Mouse (Mus musculus) adrenal gland, postnatal 14 days (tissue): ENCODE measurements around the gene Strn4. TPM values are rescaled to one million over a fixed set of nuclear protein-coding genes. Genes with fewer than 3 reads are reported as not detected.

ENCODE experiments used
- DNase-seq: peaks from one replicate; pipeline ENCODE4 v3.0.0; 2021; ENCODE audit warnings: mixed read lengths
- total RNA-seq: library from RNA; stranded (reverse); gene quantifications from 2 replicates; pipeline ENCODE4 v1.2.3, GENCODE M21; 2021

Strn4 gene
- total RNA-seq, 1 experiment from 2014 or later = 71.1 TPM

- DNase-seq = no peak
Observed at GRCm38 (mm10) chr7:16841561-16842560, 26.2 kb downstream of the Strn4 start.

GRCm38 (mm10) chr7:16842645-16843063 is 27.0 kb downstream of the Strn4 start, which contains the start of gene Prkd2:
Prkd2 (plus strand) TSS chr7:16842902.
- DNase-seq = peak; percentile 94

DNA sequence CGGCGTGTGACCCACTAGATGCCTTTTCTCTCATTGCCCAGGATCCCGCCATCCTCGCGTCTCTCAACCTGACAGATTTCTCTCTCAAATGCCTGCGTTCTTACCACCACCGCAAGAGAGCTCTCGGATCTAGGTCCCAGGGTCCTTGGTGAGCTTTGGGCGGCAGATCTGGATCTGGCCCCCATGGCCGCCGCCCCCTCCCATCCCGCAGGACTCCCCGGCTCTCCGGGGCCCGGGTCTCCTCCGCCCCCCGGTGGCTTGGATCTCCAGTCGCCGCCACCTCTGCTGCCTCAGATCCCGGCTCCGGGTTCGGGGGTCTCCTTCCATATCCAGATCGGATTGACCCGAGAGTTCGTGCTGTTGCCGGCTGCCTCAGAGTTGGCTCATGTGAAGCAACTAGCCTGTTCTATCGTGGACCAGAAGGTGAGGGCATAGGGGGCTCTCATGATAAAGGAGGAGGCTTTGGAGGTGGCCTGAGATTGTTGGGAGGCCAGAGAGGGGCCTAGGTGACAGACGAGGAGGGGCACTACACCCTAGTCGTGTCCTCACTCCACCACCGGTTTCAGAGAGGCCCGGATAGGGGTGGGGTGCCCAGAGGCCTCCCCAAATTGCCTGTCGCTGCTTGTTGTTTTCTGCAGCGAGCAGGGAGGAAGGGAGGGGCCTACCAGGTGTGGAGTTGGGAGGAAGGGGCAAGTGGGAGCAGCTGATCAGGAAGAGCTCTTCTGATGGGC is 27.9 kb downstream of the Strn4 start:
- DNase-seq = no peak

DNA sequence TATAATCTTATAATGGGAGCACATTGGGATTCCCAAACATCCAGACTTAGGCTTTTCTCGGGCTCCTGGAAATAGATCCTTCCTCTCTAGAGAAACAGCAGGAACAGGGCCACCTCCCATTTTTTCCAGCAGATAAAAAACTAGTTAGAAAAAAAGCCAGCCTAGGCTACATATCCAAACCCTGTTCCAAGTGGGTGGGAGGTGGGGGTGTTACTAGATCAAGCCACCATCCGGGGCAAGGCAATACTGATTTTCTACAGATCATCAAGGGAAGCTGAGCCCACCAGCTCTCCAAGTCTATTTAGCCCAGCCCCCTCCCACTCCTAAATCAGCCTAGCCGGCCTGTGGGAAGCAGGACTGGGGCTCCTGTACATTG is 29.0 kb downstream of the Strn4 start:
- no peak for DNase-seq

- DNase-seq = peak; percentile 54
Observed at GRCm38 (mm10) chr7:16845072-16845819, 29.6 kb downstream of the Strn4 start.

- DNase-seq = no peak
Observed at GRCm38 (mm10) chr7:16845820-16846167, 30.1 kb downstream of the Strn4 start.

DNA sequence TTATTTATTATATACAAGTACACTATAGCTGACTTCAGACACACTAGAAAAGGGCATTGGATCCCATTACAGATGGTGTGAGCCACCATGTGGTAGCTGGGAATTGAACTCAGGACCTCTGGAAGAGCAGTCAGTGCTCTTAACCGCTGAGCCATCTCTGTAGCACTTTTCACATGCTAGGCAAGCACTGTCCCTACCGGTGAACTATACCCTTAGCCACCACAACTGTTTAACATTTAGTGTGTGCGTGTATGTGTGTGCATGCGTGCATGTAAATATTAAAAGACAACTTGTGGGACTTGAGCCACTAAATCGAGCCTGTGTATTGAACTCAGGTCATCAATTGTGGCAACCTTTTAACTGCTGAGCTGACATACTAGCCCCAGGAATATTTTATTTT is 31.1 kb downstream of the Strn4 start:
- DNase-seq = no peak

DNA sequence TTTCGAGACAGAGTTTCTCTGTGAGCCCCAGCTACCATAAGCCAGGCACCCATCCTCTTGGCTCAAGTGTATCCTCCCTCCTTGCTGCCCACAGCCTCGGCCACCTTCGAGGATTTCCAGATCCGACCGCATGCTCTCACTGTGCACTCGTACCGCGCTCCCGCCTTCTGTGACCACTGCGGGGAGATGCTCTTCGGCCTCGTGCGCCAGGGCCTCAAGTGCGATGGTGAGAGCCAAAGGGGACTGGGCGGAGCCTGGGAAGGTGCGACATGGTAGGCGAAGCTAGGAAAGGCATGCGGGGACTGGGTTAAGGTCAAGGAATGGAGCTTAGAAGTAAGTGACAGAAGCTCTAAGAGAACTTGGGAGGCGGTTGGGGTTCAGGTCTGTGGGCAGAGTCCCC is 31.8 kb downstream of the Strn4 start:
- DNase-seq = no peak

- DNase-seq = peak; percentile 73
Observed at GRCm38 (mm10) chr7:16848579-16848978, 32.9 kb downstream of the Strn4 start.

DNA sequence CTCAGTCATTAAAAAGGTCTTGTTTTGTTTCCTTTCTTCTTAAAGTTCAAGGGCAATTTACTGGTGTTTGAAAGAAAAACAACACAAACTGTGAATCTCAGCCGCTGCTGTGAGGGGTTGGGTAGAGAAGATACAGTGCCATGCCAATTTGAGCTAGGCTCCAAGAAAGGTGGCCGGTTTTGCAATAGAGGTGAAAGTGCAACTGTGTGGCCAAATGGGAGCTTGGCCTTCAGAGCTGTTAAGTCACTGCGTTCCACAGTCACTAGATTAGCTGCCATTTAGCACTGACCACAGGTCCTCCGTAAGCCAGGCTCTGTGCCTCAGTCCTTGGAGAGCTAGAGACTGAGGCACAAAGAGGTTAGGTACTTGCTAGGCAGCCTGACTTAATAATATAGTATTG is 35.9 kb downstream of the Strn4 start:
- DNase-seq = no peak

DNA sequence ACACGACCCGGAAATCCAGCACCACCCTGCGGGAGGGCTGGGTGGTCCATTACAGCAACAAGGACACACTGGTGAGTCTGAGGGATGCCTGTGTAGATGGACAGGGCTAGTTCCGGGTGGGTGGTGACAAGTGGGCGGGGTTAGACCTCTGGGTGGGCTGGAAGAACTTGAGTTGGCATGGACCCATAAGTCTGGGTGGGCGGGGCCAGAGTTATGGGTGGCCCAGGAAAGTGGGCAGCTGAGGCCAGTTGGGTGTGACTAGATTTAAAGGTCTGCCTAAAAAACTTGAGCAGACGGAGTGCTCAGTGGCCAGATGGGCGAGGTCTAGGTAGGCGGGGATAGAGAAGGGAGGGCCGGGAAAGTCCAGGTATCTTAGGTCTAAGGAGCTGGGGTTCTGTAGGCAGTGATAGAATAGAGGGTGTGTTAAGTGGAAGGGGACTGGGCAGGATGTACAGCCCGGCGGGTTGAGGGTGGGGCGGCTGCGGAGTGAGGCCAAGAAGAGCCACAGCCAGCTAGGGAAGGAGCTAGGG is 37.7 kb downstream of the Strn4 start:
- no peak for DNase-seq

- DNase-seq = peak; percentile 66
Observed at GRCm38 (mm10) chr7:16858336-16858735, 42.6 kb downstream of the Strn4 start.

DNA sequence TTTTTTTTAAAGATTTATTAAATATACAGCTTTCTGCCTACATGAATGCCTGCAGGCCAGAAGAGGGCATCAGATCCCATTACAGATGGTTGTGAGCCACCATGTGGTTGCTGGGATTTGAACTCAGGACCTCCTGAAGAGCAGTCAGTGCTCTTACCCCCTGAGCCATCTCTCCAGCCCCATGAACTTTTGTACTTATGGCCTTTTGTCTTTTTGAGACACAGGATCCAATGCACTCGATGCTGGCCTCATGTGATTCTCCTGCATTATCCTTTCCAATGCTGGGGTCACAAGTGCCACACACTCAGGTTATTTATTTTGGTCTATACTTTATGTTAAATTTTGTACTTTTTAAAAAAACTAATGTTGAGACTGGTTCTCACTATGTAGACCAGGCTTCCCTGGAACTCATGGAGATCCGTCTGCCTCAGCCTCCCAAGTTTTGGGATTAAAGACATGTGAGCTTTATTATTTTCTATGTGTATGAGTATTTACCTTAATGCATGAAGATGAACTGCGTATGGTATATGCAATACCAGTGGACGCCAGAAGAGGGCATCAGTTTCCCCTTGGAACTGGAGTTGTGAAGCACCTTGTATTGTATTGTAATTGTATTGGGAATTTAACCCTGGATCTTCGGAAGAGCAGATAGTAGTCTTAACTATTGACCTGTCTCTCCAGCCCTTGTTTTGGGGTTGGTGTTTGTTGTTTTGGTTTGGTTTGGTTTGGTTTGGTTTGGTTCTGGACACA is 44.4 kb downstream of the Strn4 start:
- DNase-seq = peak; percentile 57

- DNase-seq = no peak
Observed at GRCm38 (mm10) chr7:16867488-16867887, 51.8 kb downstream of the Strn4 start.

- DNase-seq = peak; percentile 80
Observed at GRCm38 (mm10) chr7:16869497-16869896, 53.8 kb downstream of the Strn4 start.

DNA sequence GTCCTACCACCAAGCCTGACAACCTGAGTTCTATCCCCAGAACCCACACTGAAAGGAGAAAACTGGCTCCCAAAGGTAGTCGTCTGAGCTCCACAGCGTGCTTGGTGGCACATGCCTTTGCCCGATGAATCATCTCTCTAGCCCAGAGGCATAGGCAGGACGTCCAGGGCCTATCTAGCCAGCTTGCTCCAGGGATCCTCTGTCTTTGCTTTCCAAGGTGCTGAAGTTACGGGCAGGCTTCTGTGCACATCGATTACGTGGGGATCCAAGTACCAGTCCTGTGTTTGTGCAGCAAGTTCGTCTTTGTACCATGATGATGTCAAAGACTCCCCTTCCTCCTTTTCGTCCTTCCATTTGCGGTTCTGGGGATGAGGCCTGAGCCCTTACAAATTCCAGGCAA is 55.9 kb downstream of the Strn4 start:
- DNase-seq = no peak

DNA sequence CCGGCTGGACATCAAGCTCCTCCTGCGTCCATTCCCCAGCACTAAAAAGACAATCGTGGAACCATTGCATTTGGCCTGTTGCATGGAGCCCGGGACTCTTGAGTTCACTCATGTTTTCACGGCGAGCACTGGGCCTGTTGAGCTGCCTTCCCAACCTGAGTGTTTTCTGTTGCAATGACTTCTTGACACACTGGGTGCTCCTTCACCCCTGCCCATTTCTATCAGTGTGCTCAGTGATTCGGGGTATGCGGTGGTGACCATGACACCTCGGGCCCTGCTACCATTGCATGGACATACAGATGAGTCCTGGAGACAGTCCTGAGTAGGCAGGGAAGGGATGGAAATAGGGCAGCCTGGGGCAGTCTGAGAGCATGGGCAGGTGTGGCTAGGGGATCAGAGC is 56.8 kb downstream of the Strn4 start:
- no peak for DNase-seq

- no peak for DNase-seq
Observed at GRCm38 (mm10) chr7:16873392-16873791, 57.7 kb downstream of the Strn4 start.

GRCm38 (mm10) chr7:16874190-16874589 is 58.5 kb downstream of the Strn4 start:
- DNase-seq = peak; percentile 88

DNA sequence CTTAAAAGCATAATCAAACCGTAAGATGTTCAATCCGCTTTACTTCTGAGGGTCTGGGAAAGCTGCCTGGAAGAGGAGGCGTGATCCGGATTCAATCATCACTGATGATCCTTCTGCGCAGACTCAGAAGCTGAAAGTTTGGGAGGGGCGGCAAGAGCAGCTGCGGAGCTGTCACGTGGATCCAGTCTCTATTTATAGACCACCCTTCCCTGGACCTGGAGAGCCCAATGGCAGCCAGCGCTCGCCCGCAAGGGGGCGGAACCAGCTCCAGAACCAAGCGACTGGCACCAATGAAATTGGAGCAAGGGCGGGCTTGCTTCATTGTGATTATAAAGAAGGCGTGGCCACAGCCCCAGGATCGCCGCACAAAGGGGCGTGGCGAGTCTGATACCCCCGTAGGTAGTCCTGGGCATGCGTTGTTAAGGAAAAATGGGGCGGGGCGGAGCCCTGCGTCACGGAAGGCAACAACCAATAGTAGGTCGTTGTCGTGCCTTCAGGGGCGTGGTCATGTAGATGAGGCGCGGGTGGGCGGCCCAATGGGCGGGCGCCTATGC is 59.1 kb downstream of the Strn4 start:
- DNase-seq = peak; percentile 99

- DNase-seq = no peak
Observed at GRCm38 (mm10) chr7:16875310-16875325, 59.4 kb downstream of the Strn4 start, which contains the start of gene Dact3. Dact3 (plus strand) TSS chr7:16875317.

DNA sequence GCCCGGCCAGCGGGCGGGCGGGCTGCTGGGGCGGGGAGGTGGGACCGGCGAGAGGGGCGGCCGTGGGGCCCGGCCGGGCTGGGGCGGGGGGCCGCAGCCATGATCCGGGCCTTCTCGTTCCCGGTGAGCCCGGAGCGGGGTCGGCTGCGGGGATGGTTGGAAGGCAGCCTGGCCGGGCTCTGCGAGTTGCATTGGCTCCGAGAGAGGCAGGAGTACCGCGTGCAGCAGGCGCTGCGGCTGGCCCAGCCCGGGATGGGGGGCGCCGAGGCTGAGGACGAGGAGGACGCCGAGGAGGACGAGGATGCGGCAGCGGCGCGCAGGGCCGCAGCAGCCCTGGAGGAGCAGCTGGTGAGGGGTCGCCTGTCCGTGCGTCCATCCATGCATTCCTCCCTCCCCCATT is 59.6 kb downstream of the Strn4 start:
- DNase-seq = no peak
